Mouse (Mus musculus) spleen, postnatal 10 days (tissue): ENCODE results near the gene Abcb4.
"Not testable (repeated sequence)": the region's sequence is repeated elsewhere in the genome, so short reads cannot be mapped to it uniquely, and the experiment has no call there.

Experiments used
- DNase-seq, 2 experiments: peaks; one replicate each; pipeline ENCODE4 v3.0.0; 2021 to 2022; ENCODE audit warnings: low spot score in 2 of 2

Abcb4 gene

DNA sequence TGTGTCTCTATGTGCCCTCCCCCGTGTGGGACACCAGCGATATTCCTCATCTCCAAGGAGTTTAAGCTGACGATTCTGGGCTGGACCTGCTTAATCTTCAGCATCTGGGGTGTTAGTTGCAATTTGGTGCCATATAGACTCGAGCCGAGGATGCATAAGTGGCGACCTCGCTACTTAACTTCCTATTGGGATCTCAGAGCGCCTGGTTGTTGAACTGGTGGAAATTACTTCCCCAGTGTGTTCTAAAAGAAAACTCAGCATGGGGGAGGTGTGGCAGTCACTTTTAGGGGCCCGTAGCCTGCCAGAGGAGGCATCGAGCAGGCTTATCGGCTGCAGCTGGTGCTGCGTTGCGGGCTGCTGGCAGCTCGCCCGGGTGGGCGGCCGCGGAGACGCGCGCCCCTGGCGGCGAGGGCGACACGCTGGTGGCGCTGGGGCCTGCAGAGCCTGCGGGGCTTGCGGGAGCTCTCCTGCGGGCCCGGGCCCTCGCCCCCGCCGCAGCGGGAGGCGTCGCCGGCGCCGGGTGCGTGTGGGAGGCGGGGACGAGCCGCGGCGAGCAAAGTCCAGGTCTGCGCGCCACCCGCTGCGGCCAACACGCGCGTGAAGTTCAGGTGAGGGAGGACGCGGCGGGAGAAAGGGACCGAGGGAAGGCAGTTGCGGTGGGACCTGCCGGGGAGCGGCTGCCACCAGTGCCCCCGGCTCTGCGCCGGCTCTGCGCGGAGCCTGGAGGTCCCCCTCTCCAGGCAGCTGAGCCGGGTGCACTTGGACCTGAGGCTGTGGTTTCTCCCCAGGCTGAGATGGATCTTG lies at the start of gene Abcb4:
Gene Abcb4 (plus strand): TSS at position 418 of the 804 bp plus-strand sequence.
- DNase-seq = peak; percentile 85 to 89

DNA sequence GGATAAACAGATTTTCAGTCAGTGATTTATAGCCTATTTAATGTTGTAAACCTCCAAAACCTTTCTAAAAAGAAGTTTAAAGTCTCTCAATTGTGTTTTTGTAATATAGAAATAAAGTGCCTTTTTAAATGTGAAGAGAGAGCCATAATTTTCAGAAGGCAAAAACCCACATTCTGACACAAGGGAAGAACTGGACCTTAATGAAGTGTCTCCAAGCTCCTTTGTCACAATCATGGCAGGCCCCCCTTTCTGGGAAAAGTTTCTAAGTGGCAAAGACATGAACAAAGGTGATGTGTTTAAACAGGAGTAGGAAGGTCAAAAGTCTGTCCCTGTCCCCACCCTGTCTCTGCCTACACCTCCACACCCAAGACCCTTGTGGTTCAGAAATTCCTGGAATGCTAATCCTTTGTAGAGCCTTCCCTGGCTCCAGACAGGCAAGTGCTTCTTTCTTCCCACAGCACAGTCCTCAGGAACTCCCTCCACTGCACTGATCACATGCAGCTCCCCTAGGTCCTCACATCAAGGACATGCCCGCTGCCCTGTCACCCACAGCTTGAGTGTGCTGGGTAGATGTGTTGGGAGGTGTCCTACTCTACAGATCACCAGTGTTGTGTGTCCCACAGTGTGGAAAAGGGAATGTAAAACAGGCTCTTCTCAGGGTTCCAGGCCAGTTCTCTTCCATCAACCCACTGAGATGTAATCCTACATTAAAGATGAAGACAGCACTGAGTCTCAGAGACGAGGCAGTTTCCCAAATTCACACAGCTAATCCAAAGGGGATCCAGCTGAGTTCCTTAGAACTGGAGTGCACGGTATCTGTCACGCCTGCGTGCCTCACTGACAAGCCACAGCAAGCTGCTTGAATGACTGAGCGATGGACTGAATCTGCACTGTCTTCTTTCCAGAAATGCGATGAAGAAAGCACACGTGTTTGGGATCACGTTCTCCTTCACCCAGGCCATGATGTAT lies 44.6 kb upstream of the Abcb4 start:
- not testable (repeated sequence) for DNase-seq

- no peak for DNase-seq
These were observed 42.7 kb upstream of the Abcb4 start for GRCm38 (mm10) chr5:8850851-8851250.

- DNase-seq = no peak
These were observed 36.3 kb upstream of the Abcb4 start for GRCm38 (mm10) chr5:8857201-8857600.

DNA sequence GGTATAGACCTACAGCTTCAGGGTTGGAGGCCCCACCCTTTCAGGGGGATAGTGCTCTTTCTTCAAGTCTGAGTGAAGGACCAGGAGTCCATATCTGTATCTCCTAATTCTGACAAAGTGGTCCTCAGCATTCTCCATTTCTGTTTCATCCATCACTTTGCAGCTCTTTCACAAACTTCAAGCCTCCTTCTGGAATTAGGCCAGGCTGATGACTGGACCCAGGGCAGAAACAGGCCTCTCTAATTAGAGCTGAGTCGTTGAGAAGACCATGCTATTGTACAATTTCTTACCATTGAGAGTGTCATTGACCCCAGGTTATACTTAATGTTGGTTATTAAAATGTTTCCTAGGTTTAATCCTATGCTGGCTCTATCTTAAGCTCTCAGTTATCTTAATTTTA lies 31.7 kb upstream of the Abcb4 start:
- DNase-seq = no peak

DNA sequence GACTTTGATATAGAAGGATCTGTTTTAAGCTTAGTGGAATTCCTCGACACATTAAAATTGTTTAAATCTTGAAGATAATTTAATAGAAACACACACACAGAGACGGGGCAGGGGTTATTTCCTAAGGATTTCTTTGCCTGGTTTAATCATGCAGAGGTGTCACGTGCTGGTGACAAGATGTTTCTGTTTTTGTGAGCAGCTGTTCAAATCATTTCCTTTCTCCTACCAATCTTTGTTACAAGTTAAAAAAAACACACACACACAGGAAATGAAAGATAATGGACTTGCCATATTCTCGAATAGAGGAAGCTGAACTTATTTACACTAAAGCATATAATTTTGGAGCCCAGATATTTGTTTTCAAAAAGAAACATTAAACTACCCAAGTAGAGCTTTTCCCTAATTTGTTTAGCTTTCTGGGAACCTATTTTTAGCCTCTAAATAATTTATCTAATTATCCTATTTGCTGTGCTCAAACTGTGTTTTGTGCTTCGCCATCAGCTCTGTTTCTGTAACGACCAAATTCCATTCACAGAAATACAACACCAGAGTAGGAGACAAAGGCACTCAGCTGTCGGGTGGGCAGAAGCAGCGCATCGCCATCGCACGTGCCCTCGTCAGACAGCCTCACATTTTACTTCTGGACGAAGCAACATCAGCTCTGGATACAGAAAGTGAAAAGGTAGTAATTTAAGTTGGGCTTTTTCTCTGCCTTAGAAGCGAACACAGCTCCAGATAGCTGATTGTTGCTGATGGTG lies 29.8 kb upstream of the Abcb4 start:
- no peak for DNase-seq

DNA sequence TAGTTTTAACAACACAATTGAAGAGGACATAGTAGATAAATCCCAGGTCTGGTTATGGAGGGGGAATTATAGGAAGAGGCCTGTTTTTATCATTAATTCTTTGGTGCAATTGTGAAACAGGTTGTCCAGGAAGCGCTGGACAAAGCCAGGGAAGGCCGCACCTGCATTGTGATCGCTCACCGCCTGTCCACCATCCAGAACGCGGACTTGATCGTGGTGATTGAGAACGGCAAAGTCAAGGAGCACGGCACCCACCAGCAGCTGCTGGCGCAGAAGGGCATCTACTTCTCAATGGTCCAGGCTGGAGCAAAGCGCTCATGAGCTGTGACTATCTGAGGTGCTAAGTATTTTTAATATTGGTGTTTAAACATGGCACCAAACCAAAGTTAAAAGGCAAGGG lies 27.9 kb upstream of the Abcb4 start:
- DNase-seq = not testable (repeated sequence)

DNA sequence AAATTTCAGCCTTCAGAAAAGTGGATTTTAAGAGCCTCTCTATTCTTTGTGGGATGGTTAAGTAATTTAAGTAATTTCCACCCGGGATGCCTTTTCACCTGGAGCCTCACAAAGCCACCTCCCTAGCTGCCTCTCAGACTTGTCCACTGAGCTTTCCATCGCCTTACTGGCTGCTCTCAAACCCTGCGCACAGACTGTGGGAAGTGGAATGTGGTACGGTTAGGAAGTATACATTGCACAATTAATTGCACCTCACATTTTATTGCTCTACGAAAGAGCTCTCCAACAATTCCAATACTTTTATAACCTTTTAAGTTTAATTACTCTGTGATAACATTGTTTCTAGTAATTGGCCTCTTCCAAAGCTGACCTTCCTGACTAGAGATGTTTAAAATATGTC lies 27.2 kb upstream of the Abcb4 start:
- no peak for DNase-seq

DNA sequence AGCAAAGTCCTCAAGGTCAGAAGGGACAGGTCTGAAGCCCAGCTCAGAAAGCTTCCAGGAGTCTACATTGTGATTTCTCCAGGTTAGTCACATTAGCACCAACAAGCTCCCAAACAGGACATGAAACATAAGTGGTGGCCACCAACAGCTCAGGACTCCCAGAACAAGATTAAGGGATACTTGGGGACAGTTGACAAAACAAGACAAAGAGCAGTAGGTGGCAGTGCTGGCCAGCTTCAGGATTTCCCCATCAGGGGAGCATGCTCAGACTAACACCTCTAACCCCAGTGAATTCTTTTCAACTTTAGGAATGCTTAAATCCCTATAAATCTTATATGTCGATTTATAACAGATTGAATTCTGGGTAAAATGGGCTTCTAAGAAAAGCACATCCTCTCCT lies 25.5 kb upstream of the Abcb4 start:
- peak in 1 of 2 experiments; percentile 53 for DNase-seq

DNA sequence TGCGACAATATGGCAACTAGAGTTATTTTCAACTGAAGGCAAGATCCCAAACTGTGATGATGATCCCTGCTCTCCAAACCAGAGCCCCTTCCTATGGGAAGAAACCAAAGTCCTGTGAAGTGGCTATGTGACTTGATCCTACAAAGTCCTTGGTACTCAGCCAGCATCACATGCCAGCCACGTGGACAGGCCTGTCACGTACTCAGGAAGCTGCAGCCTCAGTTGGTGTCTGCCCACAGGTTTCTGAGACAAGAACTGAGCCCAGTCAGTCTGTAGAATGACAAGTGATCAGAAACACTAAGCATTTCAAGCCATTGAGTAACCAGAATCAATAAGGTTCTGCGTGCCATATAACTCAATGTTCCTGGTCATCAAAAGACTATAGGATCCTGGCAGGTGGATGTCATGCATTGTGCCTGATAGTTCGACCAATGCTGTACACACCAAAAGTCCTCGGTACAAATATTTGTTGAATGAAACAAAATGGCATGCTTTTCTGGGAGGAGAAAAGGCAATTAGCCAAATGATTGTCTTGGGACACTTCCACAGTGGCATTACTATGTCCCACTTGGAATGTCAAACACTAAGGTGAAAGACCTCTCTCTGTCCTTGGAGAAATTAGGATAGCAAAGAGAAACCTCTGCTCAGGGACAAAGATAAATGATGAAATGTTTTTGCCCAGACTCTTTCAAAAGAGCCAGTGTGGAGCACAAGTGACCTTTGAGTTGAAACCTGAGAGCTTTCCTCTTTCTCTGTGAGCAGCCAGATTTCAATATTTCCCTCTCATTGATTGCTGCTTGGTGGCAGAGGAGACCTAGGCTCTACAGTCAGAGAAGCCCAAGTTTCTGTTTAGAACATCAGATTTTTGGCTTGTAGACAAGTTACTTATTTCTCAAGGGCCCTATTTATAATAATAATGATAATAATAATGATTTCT lies 20.3 kb upstream of the Abcb4 start:
- no peak for DNase-seq

- DNase-seq = no peak
These were observed 16.4 kb upstream of the Abcb4 start for GRCm38 (mm10) chr5:8877086-8877485.

- DNase-seq = no peak
These were observed 15.7 kb upstream of the Abcb4 start for GRCm38 (mm10) chr5:8877800-8878199.

- no peak for DNase-seq
These were observed 7.7 kb upstream of the Abcb4 start for GRCm38 (mm10) chr5:8885837-8886236.

DNA sequence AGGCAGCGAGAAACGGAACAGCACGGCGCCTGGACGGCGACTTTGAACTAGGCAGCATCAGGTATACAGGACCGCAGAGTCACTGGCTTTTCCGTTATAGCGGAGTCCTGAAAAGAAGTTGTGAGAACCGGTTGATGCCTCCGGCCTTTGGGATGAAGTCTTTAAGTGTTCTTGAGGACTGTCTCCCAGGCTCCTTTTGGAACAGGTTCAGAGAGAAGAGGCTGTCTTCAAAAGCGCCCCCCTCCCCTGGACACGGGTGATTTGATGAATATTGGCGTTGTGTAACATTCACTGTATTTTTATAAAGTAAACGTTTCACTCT lies 548 bp downstream of the Abcb4 start:
- DNase-seq = no peak

GRCm38 (mm10) chr5:8894641-8895490 lies 1.3 kb downstream of the Abcb4 start:
- peak; percentile 59 to 74 for DNase-seq

DNA sequence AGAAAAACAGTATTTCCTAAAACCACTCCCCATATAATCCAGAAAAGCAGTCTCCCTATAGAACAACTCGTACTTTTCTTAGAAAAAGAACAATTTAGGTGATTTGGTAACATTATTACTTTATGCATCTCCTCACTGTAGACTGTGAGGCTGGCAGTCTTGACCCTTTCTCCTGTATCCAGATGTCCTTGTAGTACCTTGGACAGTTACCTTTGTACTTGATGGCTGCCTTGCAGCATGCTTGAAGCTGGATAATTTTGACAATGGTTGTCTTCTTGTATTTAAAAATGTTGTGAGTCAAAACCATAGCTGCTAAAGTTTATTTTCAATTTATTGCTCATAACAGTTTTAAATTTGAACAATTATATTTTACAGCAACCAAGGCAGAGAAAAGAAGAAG lies 2.7 kb downstream of the Abcb4 start:
- DNase-seq = no peak

- DNase-seq = no peak
These were observed 4.7 kb downstream of the Abcb4 start for GRCm38 (mm10) chr5:8898246-8898645.

GRCm38 (mm10) chr5:8901001-8901400 lies 7.5 kb downstream of the Abcb4 start:
- no peak for DNase-seq

GRCm38 (mm10) chr5:8902141-8902817 lies 8.8 kb downstream of the Abcb4 start:
- no peak for DNase-seq
